Mouse (Mus musculus): Measurements from ENCODE around the gene Ly75. TPM values are rescaled to one million over a fixed set of nuclear protein-coding genes. Genes with fewer than 3 reads are reported as not detected.

Gene Ly75
- total RNA-seq, 2 experiments from 2014 or later: 1.3 to 1.4 TPM

DNA sequence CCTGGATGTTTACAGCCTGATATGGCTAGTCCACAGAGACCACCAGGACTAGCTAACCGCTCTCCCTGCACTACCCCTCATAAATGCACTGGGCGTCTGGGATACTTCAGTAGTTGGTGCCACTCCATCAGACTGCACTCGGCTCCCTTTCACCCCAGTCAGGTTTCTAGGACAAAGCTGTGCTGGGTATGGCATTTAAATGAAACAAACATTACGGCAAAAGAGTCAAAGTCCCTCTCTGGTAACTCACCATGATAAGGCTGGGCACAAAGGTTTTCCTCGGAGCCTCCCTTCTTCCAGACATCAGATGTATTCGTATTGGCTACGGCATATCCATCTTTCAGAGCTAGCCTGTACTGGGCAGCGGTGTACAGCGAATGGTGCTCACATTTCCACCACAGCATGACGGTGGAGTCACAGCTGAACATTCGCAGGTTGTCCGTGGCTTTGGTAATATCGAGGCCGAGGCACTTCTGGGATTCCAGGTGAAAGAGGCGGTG is 7.4 kb downstream of the Ly75 start:
- intact Hi-C loops (cut with DNase I): no loop called here

DNA sequence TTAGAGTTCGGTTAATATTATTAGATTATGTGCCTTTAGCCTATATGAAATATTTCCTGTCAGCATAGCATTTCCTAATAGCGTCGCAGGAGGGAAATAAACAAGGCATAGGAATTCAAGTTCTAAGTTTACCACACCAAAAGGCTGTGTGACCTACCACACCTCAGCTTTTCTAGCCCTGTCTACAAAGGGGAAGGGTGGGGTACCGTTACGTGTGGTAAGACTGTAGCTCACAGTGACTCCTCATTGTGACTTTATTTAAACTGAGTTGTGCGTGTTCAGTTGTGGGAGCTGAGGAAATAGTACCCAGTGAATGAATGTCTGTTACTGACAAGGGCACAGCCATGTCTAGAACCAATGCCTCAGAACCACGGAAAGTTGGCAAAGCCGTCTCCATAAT is 8.0 kb downstream of the Ly75 start:
- intact Hi-C loops (cut with DNase I): no loop called here
- no peak for DNase-seq

More for the DNA sequence above, 7.4 kb downstream of the Ly75 start:
- no peak for DNase-seq

DNA sequence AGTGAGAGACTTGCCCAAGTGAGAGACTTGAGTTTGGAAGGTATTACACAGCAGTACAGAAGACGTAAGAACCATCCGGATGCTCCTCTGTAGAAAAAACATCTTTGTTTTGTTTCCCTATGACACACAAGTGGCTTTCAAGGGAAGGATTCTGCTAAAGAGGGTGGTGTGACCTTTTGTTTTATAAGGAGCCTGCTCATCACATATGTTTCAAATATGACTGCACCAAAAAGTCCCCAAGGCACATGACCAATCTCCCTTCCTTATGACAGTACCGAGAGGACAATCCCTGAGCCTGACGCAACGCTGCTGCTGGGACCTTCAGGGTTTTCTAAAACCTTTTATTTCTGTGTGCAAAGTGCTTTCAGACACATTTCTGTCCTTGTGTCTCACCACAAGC is 12.9 kb downstream of the Ly75 start:
- intact Hi-C loops (cut with DNase I): no loop called here
- no peak for DNase-seq

DNA sequence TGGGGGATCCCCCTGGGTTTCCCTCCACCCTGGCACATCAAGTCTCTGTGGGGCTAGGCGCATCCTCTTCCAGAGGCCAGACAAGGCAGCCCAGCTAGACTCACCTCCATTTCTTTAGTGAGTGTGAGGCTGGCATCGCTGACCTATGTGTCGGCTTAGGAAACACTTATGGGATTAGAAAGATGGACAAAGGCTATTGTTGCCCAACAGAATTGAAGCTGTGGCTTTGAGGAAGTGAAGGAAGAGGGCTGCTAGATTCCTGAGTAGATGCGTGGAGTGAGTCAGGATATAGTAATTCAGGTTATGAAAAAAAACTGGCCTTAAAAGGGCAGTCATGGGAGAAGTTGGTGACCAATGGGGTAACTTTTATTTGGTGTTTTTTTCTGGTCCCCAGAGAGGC is 13.6 kb downstream of the Ly75 start:
- intact Hi-C loops (cut with DNase I): no loop called here
- no peak for DNase-seq

DNA sequence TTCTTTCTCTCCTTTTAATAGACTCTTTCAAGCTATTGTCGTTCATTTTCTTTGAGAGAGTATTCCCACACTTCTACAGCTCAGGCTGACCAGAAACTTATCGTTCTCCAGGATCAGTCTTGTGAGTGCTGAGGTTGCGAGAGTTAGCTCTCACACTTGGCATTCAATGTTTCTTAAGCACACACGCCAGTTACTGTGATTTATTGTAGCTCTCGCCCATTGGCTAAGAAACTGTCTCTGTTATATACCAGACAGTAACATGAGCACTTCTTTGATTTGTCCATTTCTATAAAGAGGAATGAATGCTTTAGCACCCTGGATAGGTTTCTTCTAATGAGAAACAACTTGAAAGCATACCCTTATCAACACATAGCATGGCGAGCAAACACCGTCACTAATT is 15.2 kb downstream of the Ly75 start:
- intact Hi-C loops (cut with DNase I): no loop called here
- no peak for DNase-seq

DNA sequence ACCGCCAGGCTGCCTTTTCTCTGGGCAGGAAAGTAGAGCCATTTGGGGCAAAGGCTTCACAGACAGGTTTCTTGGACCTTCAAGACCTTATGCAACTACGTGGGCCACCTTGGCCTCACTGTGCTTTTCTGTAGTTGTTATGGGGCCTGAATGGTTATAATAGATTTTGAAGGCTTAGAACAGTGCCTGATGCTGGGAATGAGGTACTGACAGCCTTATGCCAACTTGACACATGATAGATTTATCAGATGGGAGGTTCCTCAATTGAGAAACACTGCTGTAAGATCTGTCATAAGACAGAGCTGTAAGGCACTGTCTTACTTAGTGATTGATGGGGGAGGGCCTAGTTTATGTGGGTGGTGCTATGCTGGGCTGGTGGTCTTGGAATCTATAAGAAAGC is 15.9 kb downstream of the Ly75 start:
- intact Hi-C loops (cut with DNase I): no loop called here
- no peak for DNase-seq

DNA sequence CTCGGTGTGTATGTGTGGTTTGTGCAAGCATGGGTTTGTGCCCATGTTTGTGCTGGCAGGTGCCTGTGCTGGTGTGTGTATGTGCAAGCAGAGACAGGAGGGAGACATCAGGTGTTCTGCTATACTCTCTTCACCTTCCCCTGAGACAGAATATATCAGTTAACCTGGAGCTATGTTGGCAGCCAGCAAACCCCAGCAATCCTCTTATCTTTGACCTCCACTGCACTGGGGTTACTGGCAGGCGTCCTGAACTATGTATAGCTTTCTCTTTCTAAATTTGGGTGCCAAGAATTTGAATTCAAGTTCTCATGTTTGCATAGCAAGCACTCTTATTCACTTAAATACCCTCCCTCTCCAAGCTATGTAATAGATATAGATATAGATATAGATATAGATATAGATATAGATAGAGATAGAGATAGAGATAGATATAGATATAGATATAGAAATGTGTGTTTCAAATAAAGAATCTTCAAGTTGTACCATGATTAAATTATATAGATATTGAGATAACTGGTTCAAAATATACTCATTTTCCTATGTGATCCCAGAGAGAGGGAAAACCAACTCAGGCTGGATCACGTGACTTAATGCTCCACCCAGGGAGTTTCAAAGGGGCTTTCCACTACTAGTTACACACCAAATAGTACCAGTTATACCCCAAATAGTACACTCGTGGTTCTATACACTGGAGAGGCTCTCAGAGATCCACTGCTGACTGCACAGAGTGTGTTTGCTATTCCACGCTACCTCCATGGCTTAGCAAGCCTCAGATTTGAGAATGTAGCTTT is 17.1 kb downstream of the Ly75 start:
- DNase-seq: peak in 1 of 2 experiments; percentile 47
- intact Hi-C loops (cut with DNase I): no loop called here

DNA sequence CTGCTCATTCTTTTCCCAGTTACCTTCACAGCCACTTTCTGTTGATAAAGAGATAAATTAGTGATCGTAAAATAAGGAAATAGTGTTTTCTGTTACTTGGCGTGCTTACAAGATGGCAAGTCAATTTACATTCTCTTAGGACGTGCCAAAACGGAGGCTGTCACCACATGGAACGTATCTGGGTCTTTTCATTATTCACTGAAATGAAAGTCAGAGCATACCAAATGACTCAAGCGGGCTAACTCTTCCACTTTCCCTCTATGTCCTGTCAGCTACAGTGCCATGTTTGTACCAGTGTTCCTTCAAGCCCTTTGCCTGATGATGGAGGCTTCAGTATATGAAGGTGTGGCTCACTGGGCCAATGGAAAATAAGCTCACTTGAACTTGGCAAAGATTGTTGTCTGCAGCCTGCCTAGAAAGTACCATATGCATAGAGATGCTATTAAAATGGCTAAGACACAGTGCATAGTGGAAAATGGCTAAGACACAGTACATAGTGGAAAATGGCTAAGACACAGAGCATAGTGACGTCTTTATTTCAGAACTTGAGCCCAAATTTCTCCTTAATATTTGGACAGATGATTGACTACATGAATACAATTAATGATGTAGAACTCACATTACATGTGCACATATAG is 17.8 kb downstream of the Ly75 start:
- DNase-seq: no peak
- intact Hi-C loops (cut with DNase I): no loop called here

DNA sequence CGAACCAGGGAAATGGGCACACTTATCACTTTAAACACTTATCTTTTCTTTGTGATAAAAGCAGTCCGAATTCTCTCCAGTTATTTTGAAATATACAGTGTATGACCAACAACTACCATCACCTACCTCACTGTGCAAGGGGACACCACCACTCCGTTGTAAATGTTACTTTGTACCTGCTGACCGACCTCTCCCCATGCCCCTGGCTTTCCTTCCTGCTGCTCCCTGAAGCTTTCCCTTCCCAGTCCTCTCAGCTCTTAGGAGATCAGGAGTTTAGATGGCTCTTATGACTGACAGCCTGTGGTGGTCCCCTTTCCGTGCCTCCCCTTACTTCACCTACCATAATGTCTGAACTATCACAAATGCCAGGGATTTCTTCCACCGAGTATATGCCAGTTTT is 21.0 kb downstream of the Ly75 start:
- no peak for DNase-seq
- intact Hi-C loops (cut with DNase I): no loop called here

DNA sequence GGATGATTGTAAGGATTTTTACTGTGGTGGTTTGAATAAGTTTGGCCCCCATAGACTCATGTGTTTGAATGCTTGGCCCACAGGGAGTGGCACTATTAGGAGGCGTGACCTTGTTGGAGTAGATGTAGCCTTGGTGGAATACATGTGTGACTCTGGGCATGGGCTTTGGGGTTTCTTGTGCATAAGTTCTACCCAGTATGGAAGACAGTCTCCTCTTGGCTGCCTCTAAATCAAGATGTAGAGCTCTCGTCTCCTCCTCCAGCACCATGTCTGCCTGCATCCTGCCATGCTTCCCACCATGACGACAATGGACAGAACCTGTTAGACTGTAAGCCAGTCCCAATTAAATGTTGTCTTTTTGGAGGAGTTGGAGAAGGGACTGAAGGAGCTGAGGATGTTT is 23.3 kb downstream of the Ly75 start:
- intact Hi-C loops (cut with DNase I): no loop called here
- no peak for DNase-seq

DNA sequence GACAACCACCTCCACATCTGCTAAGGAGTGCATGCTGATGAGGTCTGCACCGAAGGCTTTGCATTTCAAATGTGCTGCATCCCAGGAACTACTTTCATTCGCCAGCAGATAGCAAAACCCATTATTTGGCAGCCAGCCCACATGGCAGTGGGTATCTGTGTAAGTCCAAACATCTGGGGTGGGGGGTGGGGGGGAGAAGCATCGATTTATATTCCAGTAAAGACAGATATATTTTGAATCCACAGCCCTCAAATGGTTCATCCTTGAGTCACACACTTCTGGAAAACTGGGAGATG is 27.8 kb downstream of the Ly75 start:
- intact Hi-C loops (cut with DNase I): no loop called here
- no peak for DNase-seq

DNA sequence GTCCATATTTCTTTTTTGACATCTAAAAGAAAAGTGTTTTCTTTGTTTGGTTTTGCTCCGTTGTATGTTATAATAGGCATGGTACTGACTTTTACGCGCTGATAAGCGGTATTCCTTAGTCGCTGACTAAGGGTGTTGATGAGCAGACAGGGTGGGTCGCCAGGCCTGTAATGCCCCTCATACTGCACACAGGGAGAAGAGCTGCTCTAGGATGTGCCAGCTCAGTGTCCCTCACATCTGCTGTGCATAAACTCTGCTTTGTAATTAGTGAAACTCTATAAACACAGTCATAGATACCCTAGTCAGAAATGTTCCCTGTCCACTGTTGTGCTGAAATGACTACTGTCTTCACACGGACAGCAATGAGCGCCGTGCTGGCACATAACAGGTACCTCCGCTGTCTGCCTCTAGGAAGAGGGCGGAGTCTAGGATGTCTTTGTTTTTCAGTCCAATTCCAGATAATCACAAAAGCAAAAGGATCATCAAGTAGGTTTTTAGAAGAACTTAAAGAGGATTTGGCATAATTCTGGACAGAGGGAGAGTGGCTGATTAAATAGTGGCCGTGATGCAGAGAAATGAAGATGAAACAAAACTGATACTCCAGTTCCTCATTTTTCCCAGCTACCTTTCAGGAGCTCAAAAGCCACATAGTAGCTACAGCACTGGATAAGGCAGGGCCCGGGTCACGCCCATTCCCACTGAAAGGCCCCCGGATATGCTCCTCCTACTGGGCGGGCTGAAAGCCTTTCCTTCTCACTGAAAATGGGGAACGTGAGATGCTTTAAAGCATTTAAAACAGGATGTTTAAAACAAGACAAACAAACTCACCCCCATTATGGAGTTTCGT is 28.3 kb downstream of the Ly75 start:
- intact Hi-C loops (cut with DNase I): no loop called here
- peak in 1 of 2 experiments; percentile 10 for DNase-seq

DNA sequence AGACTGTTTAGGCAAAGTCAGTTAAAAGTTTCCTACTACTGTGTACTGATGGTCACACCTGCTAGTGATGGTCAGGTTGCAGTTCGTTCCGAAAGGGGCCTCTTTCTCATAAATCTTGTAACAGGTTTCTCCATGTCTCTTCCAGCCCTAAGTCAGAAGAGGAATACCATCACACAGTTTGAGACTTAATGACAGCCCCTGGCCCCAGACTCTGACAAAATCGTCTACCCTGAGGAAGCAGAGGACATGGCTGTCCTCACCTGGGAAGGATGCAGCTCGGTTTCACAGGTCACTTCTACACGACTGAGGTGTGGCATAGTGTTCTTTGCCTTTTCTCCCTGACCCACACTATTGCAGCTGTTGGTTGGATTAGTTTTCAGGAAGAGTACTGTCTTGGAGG is 30.8 kb downstream of the Ly75 start:
- intact Hi-C loops (cut with DNase I): no loop called here
- no peak for DNase-seq

DNA sequence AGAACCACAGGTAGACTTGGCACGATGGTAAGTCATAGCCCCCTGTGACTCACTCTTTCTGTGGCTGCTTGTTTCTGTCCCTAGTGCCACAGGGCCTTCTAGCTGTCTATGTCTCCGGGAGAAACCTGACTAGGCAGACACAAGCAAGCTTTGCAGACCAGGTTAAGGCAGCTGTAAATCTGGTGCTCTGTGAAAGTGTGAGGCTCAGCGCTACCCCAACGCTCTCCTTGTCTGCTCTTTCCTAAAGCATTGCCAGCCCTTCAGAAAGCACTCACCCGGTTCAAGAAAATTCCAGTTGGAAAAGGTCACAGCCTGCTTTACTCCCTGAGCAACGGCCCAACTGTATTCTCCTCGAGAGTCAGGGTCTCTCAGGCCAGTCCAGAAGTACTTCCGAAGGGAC is 31.3 kb downstream of the Ly75 start:
- intact Hi-C loops (cut with DNase I): no loop called here

DNA sequence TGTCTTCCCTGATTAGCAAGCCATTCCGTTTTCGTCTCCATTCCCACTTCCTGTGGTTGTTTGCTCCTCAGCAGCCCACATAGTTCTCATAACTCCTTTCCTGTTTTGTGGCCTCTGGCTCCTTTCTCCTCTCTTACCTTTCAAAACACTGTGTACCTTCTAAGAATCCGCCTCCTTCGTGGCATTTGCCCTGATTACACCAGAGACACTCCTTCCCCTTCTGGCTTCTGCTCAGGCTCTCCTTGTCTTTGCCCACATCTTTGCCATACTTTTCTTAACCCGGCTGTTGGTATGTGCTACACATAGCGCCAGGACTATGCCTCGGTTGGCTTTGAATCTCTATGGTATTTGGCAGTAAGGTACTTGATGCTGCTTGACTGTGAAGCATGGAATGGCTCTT is 35.2 kb downstream of the Ly75 start:
- DNase-seq: no peak

More for the DNA sequence above, 31.3 kb downstream of the Ly75 start:
- DNase-seq: no peak

DNA sequence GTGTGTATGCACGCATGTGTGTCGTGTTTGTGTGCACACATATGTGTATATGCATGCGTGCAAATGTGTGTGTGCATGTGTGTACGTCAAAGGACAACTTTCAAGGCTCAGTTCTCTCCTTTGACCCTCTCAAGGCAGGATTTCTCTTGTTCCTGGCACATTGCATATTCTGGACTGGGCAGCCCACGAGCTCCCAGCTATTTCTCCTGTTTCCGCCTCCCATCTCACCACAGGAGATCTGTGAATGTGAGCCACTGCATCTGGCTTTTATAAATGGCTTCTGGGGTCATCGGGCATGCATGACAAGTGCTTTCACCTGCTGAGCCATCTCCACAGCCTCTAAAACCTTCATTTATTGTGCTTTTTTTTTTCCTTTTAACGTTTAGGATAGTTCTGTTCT is 36.6 kb downstream of the Ly75 start:
- intact Hi-C loops (cut with DNase I): no loop called here
- no peak for DNase-seq

More for the DNA sequence above, 35.2 kb downstream of the Ly75 start:
- intact Hi-C loops (cut with DNase I): no loop called here

DNA sequence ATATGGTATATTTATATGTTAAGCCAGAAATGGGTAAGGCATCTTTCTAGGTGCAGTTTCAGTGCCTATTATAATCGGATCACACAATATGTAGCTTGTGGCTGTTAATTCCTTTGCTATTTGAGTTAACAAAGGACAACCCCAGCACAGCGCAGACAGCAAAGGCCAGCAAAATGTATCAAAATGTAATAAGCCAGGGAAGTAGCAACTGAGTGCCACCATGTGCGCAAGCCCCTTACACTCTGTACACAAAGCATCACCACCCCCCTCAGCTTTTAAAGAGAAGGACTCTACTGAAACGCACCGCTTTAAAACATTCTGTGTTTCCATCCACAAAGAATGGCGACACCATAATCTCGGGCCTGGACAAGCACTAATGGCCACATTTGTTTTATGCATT is 37.4 kb downstream of the Ly75 start:
- no peak for DNase-seq
- intact Hi-C loops (cut with DNase I): no loop called here

DNA sequence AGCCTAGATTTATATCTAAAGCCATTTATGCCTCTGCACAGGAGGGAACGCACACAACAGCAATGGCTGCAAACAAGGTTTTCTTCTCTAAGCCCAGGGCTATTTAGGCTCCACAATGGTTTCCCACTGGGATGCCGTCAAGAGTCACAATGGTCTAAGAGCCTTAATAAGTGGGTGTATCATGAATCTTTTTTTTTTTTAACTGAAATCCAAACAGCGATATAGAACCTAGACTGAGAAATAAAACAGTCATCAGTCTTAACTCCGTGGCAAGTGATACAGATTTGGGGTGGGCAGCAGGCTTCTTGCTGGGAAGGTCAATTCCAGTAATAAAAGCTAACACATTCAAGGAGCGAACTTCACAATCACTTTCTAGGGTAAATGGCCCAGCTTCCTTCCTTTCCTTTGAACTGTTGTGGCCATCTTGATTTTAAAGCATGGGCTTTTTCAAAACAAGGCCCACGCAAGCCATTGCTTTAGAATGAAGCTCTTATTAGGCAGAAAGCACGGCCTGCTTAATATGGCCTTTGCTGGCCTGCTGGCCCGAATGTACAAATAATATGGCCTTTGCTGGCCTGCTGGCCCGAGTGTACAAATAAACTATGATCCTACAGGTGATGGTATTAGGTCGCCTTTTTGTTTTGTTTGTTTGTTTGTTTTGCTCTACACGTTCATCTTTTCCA is 39.4 kb downstream of the Ly75 start:
- intact Hi-C loops (cut with DNase I): no loop called here
- DNase-seq: no peak

DNA sequence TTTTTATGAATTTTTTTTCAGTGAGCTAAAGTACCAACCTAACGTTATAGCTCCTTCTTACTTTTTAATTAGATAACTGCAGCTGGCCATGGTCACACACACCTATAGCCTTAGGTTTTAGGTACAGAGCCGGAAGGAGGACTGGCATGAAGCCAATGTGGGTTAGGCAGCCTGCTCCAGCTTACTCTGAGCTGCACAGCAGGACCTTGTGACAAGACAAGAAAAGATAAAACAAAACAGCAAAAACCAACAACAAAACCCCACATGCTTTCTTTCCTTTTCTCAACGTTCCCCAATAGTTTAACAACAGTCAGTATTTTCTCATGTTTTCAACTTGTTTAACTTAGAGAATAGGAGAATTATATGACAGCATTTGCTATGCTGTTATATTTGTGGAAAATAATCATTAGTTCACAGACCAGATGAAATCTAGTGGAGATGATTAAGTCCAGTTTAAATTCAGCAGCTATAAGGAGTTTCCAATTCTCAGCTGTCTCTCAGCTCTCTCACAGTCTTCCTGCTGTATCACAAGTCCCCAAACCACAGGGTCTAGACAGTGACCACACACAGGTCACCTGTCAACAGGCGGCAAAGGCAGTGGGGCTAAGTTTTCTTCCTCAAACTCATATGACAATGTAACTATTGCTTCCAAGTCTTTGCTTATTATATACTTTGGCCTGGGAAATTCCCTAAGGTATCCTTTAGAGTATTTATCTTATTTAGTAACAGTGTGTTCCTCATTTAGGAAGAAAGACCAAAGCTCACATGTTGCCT is 40.8 kb downstream of the Ly75 start:
- no peak for DNase-seq
- intact Hi-C loops (cut with DNase I): no loop called here

DNA sequence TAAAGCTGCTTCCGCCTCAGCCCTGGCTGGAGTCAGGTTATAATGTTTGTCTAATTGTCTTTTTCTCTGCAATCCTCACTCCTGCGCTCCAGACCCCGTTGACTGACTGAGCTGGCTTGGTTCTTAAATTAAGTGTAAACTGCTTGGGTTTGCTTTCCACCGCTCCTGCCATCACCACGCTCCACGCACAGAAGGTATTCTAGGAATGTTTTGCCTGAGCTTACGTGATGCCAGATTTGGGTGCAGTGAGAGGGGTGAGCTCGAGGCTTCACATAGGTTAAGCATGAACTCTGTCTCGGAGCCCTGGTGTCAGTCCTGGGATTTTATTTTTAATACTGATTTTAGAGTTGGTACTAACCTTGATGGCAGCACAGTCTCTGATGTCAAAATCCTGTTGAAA is 45.2 kb downstream of the Ly75 start:
- intact Hi-C loops (cut with DNase I): no loop called here
- no peak for DNase-seq
